Mouse (Mus musculus) hindbrain, embryonic 13.5 days (tissue): Measurements from ENCODE around the gene Gucd1. TPM values are rescaled to one million over a fixed set of nuclear protein-coding genes. Genes with fewer than 3 reads are reported as not detected.

Source experiments
- ATAC-seq: fragments of 200-750 bp; cut with Nextera tagmentation; 2 replicates; pipeline ENCODE4 v1.8.0; 2017; ENCODE audit warnings: moderate TSS enrichment; ENCODE audit not compliant: low FRiP score
- H3K27ac ChIP-seq: fragments of 300-500 bp; sonication (generic); 2 replicates; pipeline ENCODE4 v1.5.1; 2015; ENCODE audit warnings: inconsistent platforms, mild to moderate bottlenecking, moderate library complexity
- H3K27me3 ChIP-seq: fragments of 300-500 bp; sonication (generic); 2 replicates; pipeline ENCODE4 v1.6.1; 2015; ENCODE audit warnings: mild to moderate bottlenecking, inconsistent platforms
- H3K36me3 ChIP-seq: fragments of 300-500 bp; sonication (generic); 2 replicates; pipeline ENCODE4 v1.6.1; 2015; ENCODE audit warnings: mild to moderate bottlenecking, inconsistent platforms
- H3K4me1 ChIP-seq: fragments of 300-500 bp; sonication (generic); replicated peaks from 2 replicates; pipeline ENCODE4 v1.6.1; 2015; ENCODE audit warnings: inconsistent platforms
- H3K4me2 ChIP-seq: fragments of 300-500 bp; sonication (generic); 2 replicates; pipeline ENCODE4 v1.6.1; 2015; ENCODE audit warnings: inconsistent platforms, mild to moderate bottlenecking, moderate library complexity
- H3K4me3 ChIP-seq: fragments of 300-500 bp; sonication (generic); 2 replicates; pipeline ENCODE4 v1.5.1; 2015; ENCODE audit warnings: mild to moderate bottlenecking, inconsistent platforms
- H3K9ac ChIP-seq: fragments of 300-500 bp; sonication (generic); 2 replicates; pipeline ENCODE4 v1.6.1; 2015; ENCODE audit warnings: mild to moderate bottlenecking, inconsistent platforms
- H3K9me3 ChIP-seq: fragments of 300-500 bp; sonication (generic); 2 replicates; pipeline ENCODE4 v1.6.1; 2016; ENCODE audit warnings: inconsistent platforms
- WGBS: fragments of 180-500 bp; shearing (Covaris S2); methylation state at CpG from one replicate; pipeline ENCODE4 v1.1.7; 2015; 5-methylcytosine and 5-hydroxymethylcytosine counted together
- polyA plus RNA-seq: library from polyadenylated mRNA; unstranded; fragments of >200 nt; fragmentation: Nextera tagmentation; extraction: Ambion mirVana; gene quantifications from 2 replicates; pipeline ENCODE4 v1.2.1, GENCODE M21; 2015

Gene Gucd1
- polyA plus RNA-seq, 1 experiment from 2014 or later = 22.9 TPM

DNA sequence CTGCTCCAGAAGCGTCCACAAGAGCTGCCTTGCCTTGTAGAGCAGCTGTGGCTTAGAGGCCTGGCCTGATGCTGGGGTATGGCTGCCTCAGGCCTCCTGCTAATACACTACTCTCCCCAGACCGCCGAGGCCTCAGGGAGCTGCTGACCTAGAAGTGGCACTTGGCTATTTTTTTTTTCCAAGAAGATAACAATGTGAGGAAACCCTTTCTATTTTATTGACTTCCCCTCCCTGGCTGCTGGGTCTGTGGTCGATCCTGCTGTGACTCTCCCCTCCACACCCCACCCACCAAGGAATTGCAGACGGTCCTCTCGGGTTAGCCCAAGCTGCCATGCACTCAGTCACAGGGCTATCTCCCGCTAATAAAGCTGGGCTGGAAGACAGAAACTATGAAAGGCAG is 183.6 kb downstream of the Gucd1 start:
- Histone ChIP-seq H3K36me3 (no peaks in the 10 kb centered on the region), H3K9me3 (no peaks in the 10 kb centered on the region), H3K27ac (no peak overlapping the region), H3K9ac (no peak overlapping the region), H3K4me3 (no peak overlapping the region), H3K27me3 (no peaks in the 10 kb centered on the region), H3K4me1 (0 out of 2 replicates have a peak, but pooled peaks cover 6% of the 10 kb centered on the region), H3K4me2 (no peak overlapping the region)
- ATAC-seq = no peak
- WGBS = 73% methylated on average over 7 of the region's 7 CpGs

DNA sequence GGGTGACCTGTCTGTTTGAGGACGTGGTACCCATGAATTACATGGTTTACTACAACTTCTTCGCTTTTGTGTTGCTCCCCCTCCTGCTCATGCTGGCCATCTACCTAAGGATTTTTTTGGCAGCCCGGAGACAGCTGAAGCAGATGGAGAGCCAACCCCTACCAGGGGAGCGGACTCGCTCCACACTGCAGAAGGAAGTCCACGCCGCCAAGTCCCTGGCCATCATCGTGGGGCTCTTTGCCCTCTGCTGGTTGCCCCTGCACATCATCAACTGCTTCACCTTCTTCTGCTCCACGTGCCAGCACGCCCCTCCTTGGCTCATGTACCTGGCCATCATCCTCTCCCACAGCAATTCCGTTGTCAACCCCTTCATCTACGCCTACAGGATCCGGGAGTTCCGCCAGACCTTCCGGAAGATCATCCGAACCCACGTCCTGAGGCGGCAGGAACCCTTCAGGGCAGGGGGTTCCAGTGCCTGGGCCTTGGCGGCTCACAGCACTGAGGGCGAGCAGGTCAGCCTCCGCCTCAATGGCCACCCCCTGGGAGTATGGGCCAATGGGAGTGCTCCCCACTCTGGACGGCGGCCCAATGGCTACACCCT is 184.5 kb downstream of the Gucd1 start:
- Histone ChIP-seq H3K4me2 (no peak overlapping the region), H3K27me3 (no peaks in the 10 kb centered on the region), H3K9ac (no peak overlapping the region), H3K9me3 (no peaks in the 10 kb centered on the region), H3K36me3 (no peaks in the 10 kb centered on the region), H3K27ac (no peak overlapping the region), H3K4me3 (no peak overlapping the region), H3K4me1 (0 out of 2 replicates have a peak, but pooled peaks cover 6% of the 10 kb centered on the region)
- 94% methylated on average over 23 of the region's 23 CpGs for WGBS
- ATAC-seq = no peak

DNA sequence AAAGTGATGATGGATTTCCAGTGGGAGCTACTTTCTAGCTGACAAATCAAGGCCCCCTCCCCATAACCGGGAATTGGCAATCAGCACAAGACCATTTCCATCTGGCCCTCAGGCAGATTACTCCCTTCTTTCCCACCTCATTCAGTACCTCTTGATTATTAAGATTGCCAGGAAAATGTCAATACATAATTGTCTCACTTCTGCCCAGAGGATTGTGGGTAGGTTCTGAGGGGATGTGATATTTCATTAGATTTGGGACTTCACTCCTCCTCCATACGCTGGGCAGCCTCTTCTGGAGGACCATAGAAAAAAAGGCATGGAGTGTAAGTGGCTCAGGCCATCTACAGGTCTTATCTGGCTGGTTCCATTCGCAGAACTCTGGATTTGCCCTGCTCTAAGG is 185.5 kb downstream of the Gucd1 start:
- H3K27me3 ChIP-seq = no peaks in the 10 kb centered on the region
- no peak for ATAC-seq
- no peak overlapping the region for H3K4me2 ChIP-seq
- no peaks in the 10 kb centered on the region for H3K9me3 ChIP-seq
- H3K36me3 ChIP-seq = no peaks in the 10 kb centered on the region
- no peak overlapping the region for H3K9ac ChIP-seq
- no peak overlapping the region for H3K27ac ChIP-seq
- H3K4me3 ChIP-seq = no peak overlapping the region
- 85% methylated on average over 3 of the region's 3 CpGs for WGBS
- H3K4me1 ChIP-seq = 0 out of 2 replicates have a peak, but pooled peaks cover 6% of the 10 kb centered on the region

DNA sequence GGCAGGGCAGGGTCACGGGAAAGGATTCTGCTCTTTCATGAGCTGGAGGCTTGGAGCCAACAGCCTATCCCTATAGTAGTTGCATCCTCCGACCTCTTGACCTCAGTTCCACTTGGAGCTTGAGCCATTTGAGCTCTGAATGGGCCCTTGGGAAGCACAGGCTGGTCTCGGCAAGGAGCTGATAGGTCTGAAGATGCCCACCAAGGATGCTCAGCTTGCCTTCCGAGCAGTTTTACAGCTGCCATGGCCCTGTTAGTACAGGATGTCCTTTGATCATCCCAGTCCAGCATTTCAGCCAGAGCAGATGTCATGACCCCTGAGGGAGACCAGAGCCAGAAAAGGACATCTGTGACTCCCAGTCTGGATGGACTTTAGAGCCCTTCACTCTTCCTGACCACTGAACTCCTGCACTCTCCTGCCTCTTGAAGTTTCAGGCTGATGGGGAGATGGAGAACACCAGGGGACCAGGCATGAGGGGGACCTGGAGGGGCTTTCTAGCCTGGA is 189.5 kb downstream of the Gucd1 start:
- H3K36me3 ChIP-seq = no peaks in the 10 kb centered on the region
- no peak overlapping the region for H3K4me2 ChIP-seq
- 39% methylated on average over 4 of the region's 4 CpGs for WGBS
- H3K4me3 ChIP-seq = no peak overlapping the region
- H3K4me1 ChIP-seq = no peaks in the 10 kb centered on the region
- no peak for ATAC-seq
- H3K9me3 ChIP-seq = no peaks in the 10 kb centered on the region
- H3K9ac ChIP-seq = no peak overlapping the region
- no peaks in the 10 kb centered on the region for H3K27me3 ChIP-seq
- no peak overlapping the region for H3K27ac ChIP-seq

DNA sequence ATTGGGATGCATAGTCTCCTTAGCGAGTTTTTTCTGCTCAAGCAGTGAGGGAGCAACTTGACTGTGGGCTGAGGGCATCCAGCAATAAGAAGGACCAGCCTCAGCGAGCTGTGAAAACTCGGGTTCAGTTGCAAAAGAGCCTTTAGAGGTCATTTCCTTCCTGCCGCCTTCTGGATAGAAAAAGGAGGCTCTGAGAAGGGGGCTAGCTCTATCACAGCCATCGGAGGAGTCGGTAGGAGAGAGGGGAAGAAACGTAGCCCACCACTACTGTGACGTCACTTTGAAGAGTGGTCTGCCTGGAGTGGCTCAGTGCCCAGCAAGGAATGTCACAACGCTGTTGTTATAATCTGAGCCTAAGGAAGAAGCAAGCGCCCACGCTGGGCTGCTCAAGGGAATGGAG is 190.7 kb downstream of the Gucd1 start:
- peaks cover 6% of the 10 kb centered on the region; the same call in 1 of the 2 replicates for H3K4me1 ChIP-seq
- ATAC-seq = no peak
- WGBS = 79% methylated on average over 11 of the region's 11 CpGs
- no peaks in the 10 kb centered on the region for H3K9me3 ChIP-seq
- no peak overlapping the region for H3K27ac ChIP-seq
- H3K36me3 ChIP-seq = no peaks in the 10 kb centered on the region
- no peak overlapping the region for H3K4me3 ChIP-seq
- no peak overlapping the region for H3K4me2 ChIP-seq
- H3K27me3 ChIP-seq = no peaks in the 10 kb centered on the region
- H3K9ac ChIP-seq = no peak overlapping the region

DNA sequence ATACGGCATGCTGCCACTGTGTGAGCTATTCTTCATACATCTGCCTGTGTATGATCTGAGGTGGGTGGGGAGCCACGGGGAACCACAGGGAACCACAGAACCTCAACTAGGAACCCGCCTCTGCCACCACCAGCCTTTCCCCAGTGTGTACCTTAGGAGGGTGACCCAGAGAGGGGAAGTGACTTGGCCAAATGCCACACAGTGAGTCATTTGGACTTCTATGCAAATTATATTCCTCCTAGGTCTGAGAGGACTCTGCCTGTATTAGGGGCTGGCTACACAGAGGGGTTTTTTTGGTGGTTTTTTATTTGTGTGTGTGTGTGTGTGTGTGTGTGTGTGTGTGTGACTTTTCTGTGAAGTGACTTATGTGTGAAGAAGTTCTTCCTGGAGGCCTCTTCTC is 191.2 kb downstream of the Gucd1 start:
- Histone ChIP-seq H3K4me2 (no peak overlapping the region), H3K9me3 (no peaks in the 10 kb centered on the region), H3K27me3 (no peaks in the 10 kb centered on the region), H3K4me1 (peaks cover 6% of the 10 kb centered on the region; the same call in 1 of the 2 replicates), H3K9ac (no peak overlapping the region), H3K4me3 (no peak overlapping the region), H3K27ac (no peak overlapping the region), H3K36me3 (no peaks in the 10 kb centered on the region)
- 0 out of 2 replicates have a peak, but pooled peaks have one; percentile 32 for ATAC-seq
- 90% methylated on average over 3 of the region's 3 CpGs for WGBS

DNA sequence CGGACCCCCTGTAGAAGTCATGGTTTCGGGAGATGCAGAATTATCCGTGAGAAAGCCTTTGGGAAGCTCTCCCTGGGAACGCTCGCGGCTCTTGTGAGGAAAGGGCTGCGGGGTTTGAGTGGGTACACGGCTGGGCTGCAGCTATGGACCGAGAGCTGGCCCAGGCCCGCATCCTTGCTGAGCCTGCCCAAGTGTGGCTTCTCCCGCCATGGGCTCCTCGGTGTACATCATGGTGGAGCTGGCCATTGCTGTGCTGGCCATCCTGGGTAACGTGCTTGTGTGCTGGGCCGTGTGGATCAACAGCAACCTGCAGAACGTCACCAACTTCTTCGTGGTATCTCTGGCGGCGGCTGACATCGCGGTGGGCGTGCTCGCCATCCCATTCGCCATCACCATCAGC is 192.0 kb downstream of the Gucd1 start:
- Histone ChIP-seq H3K4me3 (no peak overlapping the region), H3K9me3 (no peaks in the 10 kb centered on the region), H3K27me3 (no peaks in the 10 kb centered on the region), H3K9ac (no peak overlapping the region), H3K4me2 (no peak overlapping the region), H3K27ac (no peak overlapping the region), H3K36me3 (no peaks in the 10 kb centered on the region), H3K4me1 (peaks cover 6% of the 10 kb centered on the region; the same call in 1 of the 2 replicates)
- WGBS = 95% methylated on average over 23 of the region's 23 CpGs
- no peak for ATAC-seq

DNA sequence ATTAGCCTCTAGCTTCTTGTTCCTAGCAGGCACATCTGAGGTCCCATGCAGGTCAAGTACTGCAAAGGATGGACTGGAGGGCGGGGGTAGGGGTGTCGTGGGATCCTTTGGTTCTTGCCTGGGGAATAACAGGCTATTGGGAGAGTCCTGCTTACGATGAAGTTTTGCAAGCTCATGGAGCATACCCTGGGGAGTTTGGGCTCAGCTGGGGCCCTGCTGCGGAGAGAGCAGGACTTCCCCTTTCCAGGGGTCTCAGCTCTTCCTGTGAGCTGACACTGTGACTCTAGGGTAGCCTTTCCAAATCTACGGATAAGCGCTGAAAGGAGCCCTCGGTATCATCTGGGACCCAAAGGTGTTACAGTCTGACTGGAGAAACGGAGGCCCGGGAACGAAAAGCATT is 193.4 kb downstream of the Gucd1 start:
- Histone ChIP-seq H3K4me3 (no peak overlapping the region), H3K4me1 (peaks cover 6% of the 10 kb centered on the region; the same call in 1 of the 2 replicates), H3K9ac (no peak overlapping the region), H3K4me2 (no peak overlapping the region), H3K9me3 (no peaks in the 10 kb centered on the region), H3K27ac (no peak overlapping the region), H3K27me3 (peaks cover 12% of the 10 kb centered on the region; the same call in 1 of the 2 replicates), H3K36me3 (no peaks in the 10 kb centered on the region)
- WGBS = 74% methylated on average over 10 of the region's 10 CpGs
- ATAC-seq = no peak

DNA sequence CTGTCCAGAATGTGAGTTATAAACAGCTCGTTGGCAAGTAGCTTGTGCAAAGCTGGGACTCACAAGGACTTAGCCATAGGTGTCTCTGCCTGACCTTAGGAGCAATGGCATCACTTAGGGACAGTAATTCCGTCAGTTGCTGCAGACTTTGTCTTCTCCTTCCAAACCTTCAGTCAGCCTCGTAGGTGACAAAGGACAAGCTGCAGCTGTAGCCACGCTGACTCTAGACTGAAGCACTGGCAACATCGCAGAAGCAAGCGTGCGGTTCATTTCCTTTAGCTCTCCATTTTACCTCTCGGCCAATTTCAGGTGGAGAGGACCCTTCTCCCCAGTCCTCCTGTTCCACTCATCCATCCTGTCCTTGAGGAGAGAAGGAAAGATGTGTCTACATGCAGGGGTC is 193.8 kb downstream of the Gucd1 start:
- Histone ChIP-seq H3K36me3 (no peaks in the 10 kb centered on the region), H3K4me1 (peaks cover 6% of the 10 kb centered on the region; the same call in 1 of the 2 replicates), H3K9me3 (no peaks in the 10 kb centered on the region), H3K27ac (no peak overlapping the region), H3K27me3 (peaks cover 16% of the 10 kb centered on the region), H3K9ac (no peak overlapping the region), H3K4me3 (no peak overlapping the region), H3K4me2 (no peak overlapping the region)
- no peak for ATAC-seq
- WGBS = 91% methylated on average over 8 of the region's 8 CpGs

DNA sequence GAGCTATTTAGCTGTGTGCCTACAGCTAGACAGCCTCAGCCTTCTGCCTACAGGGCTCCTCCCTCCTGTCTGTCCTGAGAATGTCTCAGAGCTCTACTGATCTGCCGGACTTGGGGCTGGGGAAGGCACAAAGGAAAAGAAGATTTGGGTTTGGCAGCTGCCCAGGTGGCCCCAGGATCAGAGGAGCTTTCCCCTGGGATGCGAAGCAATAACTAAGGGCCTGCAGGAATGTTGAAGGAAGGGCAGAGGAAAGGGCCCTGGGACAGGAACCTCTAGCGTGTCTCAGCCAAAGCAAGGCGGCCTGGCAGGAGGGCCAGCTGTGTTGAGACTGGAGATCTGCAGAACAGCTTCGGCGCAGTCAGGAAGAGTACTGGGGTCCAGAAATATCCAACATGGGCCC is 194.8 kb downstream of the Gucd1 start:
- H3K4me3 ChIP-seq = no peak overlapping the region
- H3K9ac ChIP-seq = no peak overlapping the region
- H3K9me3 ChIP-seq = no peaks in the 10 kb centered on the region
- 64% methylated on average over 6 of the region's 6 CpGs for WGBS
- ATAC-seq = no peak
- peaks cover 6% of the 10 kb centered on the region; the same call in 1 of the 2 replicates for H3K4me1 ChIP-seq
- H3K4me2 ChIP-seq = no peak overlapping the region
- peaks cover 26% of the 10 kb centered on the region for H3K27me3 ChIP-seq
- H3K27ac ChIP-seq = no peak overlapping the region
- H3K36me3 ChIP-seq = no peaks in the 10 kb centered on the region

DNA sequence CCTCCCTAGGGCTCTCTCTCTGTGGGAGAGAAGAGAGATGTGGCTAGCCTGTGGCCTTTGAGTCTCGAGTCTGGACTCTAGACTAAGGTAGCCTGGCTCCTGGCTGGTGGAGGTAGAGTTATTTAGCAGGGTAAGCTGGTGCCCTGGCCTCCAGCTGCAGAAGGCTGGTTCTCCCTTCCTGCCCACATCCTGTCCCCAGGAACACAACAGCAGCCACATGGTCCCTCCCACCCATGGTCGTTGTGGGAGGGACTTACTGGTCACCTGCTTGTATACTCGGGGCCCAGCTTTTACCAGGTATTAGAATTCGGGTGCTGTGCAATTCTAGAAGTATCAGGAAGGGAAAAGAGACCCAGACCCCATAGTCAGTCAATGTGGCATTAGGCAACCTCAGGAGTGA is 197.5 kb downstream of the Gucd1 start:
- H3K9me3 ChIP-seq = no peaks in the 10 kb centered on the region
- 60% methylated on average over 4 of the region's 4 CpGs for WGBS
- no peak overlapping the region for H3K27ac ChIP-seq
- no peak for ATAC-seq
- H3K4me2 ChIP-seq = no peak overlapping the region
- peaks cover 22% of the 10 kb centered on the region for H3K4me1 ChIP-seq
- no peak overlapping the region for H3K4me3 ChIP-seq
- H3K27me3 ChIP-seq = peaks cover 51% of the 10 kb centered on the region
- no peak overlapping the region for H3K9ac ChIP-seq
- no peaks in the 10 kb centered on the region for H3K36me3 ChIP-seq

DNA sequence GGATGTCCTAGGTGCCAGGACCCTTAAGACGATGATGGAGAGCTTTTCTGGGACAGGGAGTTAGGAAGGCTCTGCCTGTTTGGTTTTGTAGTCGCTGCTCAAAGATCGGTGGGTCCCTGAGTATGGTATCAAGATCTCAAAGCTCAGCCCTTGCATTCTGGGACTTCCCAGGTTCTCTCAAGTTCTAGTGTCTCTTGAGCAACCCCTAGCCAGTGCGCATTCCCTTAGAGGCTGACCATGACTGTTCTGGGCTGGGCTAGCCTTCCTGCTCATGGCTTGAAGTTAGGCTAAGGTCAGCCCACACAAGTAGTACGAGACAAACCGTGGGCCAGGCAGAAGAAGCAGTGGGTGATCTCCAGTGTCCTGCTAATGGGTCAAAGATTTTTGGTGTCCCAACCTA is 199.6 kb downstream of the Gucd1 start:
- ATAC-seq = no peak
- no peak overlapping the region for H3K27ac ChIP-seq
- peaks cover 51% of the 10 kb centered on the region for H3K27me3 ChIP-seq
- H3K4me3 ChIP-seq = peak overlapping the region; percentile 42; the same call in 1 of the 2 replicates
- H3K4me2 ChIP-seq = 0 out of 2 replicates have a peak overlapping the region, but pooled peaks have one; percentile 55
- peaks cover 22% of the 10 kb centered on the region for H3K4me1 ChIP-seq
- peaks cover under 1% of the 10 kb centered on the region for H3K36me3 ChIP-seq
- WGBS = 84% methylated on average over 6 of the region's 6 CpGs
- no peak overlapping the region for H3K9ac ChIP-seq
- H3K9me3 ChIP-seq = no peaks in the 10 kb centered on the region
